Mouse (Mus musculus) granulocyte monocyte progenitor cell, adult 5-6 weeks (primary cell): ENCODE data around the gene Pappa2. TPM values are rescaled to one million over a fixed set of nuclear protein-coding genes. Genes with fewer than 3 reads are reported as not detected.
A peak's percentile ranks its signal among the peaks of the same experiment; 100 is the strongest.

Experiments used
- ATAC-seq: replicated peaks from 2 replicates; pipeline ENCODE4 v1.8.0; 2016; ENCODE audit warnings: mild to moderate bottlenecking, moderate TSS enrichment, inconsistent platforms; ENCODE audit not compliant: poor library complexity, severe bottlenecking
- total RNA-seq, 2 experiments: library from RNA; stranded (forward) in 1 of 2; stranded (reverse) in 1 of 2; fragments of 200-712, 200-1000 nt in 1 of 2; fragments of >200 nt in 1 of 2; fragmentation: Nextera tagmentation in 1 of 2; gene quantifications; 2 replicates each; pipeline ENCODE4 v1.2.3; 2014 to 2017

Gene Pappa2
- total RNA-seq, 2 experiments from 2014 or later, result not detected

- no peak for ATAC-seq
These were observed 64.7 kb downstream of the Pappa2 start for GRCm38 (mm10) chr1:158915592-158915991.

GRCm38 (mm10) chr1:158910661-158911060 is 69.6 kb downstream of the Pappa2 start:
- ATAC-seq, result no peak

GRCm38 (mm10) chr1:158897339-158897738 is 83.0 kb downstream of the Pappa2 start:
- ATAC-seq, result no peak

- no peak for ATAC-seq
These were observed 85.8 kb downstream of the Pappa2 start for GRCm38 (mm10) chr1:158894441-158894840.

GRCm38 (mm10) chr1:158875487-158875886 is 104.8 kb downstream of the Pappa2 start:
- ATAC-seq, result no peak

- ATAC-seq, result peak; percentile 93
These were observed 105.7 kb downstream of the Pappa2 start for GRCm38 (mm10) chr1:158874552-158875077.

GRCm38 (mm10) chr1:158873631-158874030 is 106.7 kb downstream of the Pappa2 start:
- ATAC-seq, result no peak

GRCm38 (mm10) chr1:158871401-158871800 is 108.9 kb downstream of the Pappa2 start:
- no peak for ATAC-seq

GRCm38 (mm10) chr1:158860190-158860589 is 120.1 kb downstream of the Pappa2 start:
- no peak for ATAC-seq

GRCm38 (mm10) chr1:158853936-158854882 is 126.1 kb downstream of the Pappa2 start:
- ATAC-seq, result no peak

GRCm38 (mm10) chr1:158852836-158853567 is 127.3 kb downstream of the Pappa2 start:
- no peak for ATAC-seq

- ATAC-seq, result no peak
These were observed 129.8 kb downstream of the Pappa2 start for GRCm38 (mm10) chr1:158850459-158850858.

- peak; percentile 75 for ATAC-seq
These were observed 135.7 kb downstream of the Pappa2 start for GRCm38 (mm10) chr1:158844604-158845003.

- no peak for ATAC-seq
These were observed 143.1 kb downstream of the Pappa2 start for GRCm38 (mm10) chr1:158837151-158837550.

- no peak for ATAC-seq
These were observed 150.1 kb downstream of the Pappa2 start for GRCm38 (mm10) chr1:158830152-158830551.

GRCm38 (mm10) chr1:158827931-158828330 is 152.4 kb downstream of the Pappa2 start:
- ATAC-seq, result no peak

- ATAC-seq, result no peak
These were observed 160.6 kb downstream of the Pappa2 start for GRCm38 (mm10) chr1:158819676-158820075.

- no peak for ATAC-seq
These were observed 163.8 kb downstream of the Pappa2 start for GRCm38 (mm10) chr1:158816479-158816878.

- ATAC-seq, result no peak
These were observed 168.4 kb downstream of the Pappa2 start for GRCm38 (mm10) chr1:158811887-158812286.

GRCm38 (mm10) chr1:158775486-158775885 is 204.8 kb downstream of the Pappa2 start:
- no peak for ATAC-seq

- ATAC-seq, result no peak
These were observed 207.2 kb downstream of the Pappa2 start for GRCm38 (mm10) chr1:158773102-158773501.
